Mouse (Mus musculus) heart, embryonic 12.5 days (tissue): ENCODE measurements around the gene Cfap57. TPM values are rescaled to one million over a fixed set of nuclear protein-coding genes. Genes with fewer than 3 reads are reported as not detected.

ENCODE experiments used
- ATAC-seq: fragments of 200-750 bp; cut with Nextera tagmentation; 2 replicates; pipeline ENCODE4 v1.8.0; 2017; ENCODE audit warnings: moderate TSS enrichment, moderate library complexity; ENCODE audit not compliant: insufficient number of reproducible peaks, low FRiP score
- H3K27ac ChIP-seq: fragments of 300-500 bp; sonication (generic); 2 replicates; pipeline ENCODE4 v1.5.1; 2016; ENCODE audit warnings: mild to moderate bottlenecking, moderate library complexity; ENCODE audit not compliant: poor library complexity, severe bottlenecking
- H3K27me3 ChIP-seq: fragments of 300-500 bp; sonication (generic); replicated peaks from 2 replicates; pipeline ENCODE4 v1.6.1; 2016; ENCODE audit warnings: mild to moderate bottlenecking, moderate library complexity
- H3K36me3 ChIP-seq: fragments of 300-500 bp; sonication (generic); 2 replicates; pipeline ENCODE4 v1.6.1; 2016; ENCODE audit warnings: mild to moderate bottlenecking, moderate library complexity
- H3K4me1 ChIP-seq: fragments of 300-500 bp; sonication (generic); replicated peaks from 2 replicates; pipeline ENCODE4 v1.6.1; 2016; ENCODE audit warnings: mild to moderate bottlenecking
- H3K4me2 ChIP-seq: fragments of 300-500 bp; sonication (generic); 2 replicates; pipeline ENCODE4 v1.6.1; 2016; ENCODE audit warnings: mild to moderate bottlenecking, moderate library complexity
- H3K4me3 ChIP-seq: fragments of 300-500 bp; sonication (generic); 2 replicates; pipeline ENCODE4 v1.5.1; 2016; ENCODE audit warnings: mild to moderate bottlenecking
- H3K9ac ChIP-seq: fragments of 300-500 bp; sonication (generic); 2 replicates; pipeline ENCODE4 v1.6.1; 2016; ENCODE audit warnings: mild to moderate bottlenecking, moderate library complexity
- H3K9me3 ChIP-seq: fragments of 300-500 bp; sonication (generic); replicated peaks from 2 replicates; pipeline ENCODE4 v1.6.1; 2016; ENCODE audit warnings: mild to moderate bottlenecking, moderate library complexity
- WGBS: fragments of 180-500 bp; shearing (Covaris S2); methylation state at CpG from one replicate; pipeline ENCODE4 v1.1.7; 2016; 5-methylcytosine and 5-hydroxymethylcytosine counted together
- polyA plus RNA-seq: library from polyadenylated mRNA; unstranded; fragments of >200 nt; fragmentation: Nextera tagmentation; extraction: Ambion mirVana; gene quantifications from 2 replicates; pipeline ENCODE4 v1.2.1, GENCODE M21; 2016

Cfap57 gene
- 0.76 and 0.80 TPM in 2 replicates for polyA plus RNA-seq

DNA sequence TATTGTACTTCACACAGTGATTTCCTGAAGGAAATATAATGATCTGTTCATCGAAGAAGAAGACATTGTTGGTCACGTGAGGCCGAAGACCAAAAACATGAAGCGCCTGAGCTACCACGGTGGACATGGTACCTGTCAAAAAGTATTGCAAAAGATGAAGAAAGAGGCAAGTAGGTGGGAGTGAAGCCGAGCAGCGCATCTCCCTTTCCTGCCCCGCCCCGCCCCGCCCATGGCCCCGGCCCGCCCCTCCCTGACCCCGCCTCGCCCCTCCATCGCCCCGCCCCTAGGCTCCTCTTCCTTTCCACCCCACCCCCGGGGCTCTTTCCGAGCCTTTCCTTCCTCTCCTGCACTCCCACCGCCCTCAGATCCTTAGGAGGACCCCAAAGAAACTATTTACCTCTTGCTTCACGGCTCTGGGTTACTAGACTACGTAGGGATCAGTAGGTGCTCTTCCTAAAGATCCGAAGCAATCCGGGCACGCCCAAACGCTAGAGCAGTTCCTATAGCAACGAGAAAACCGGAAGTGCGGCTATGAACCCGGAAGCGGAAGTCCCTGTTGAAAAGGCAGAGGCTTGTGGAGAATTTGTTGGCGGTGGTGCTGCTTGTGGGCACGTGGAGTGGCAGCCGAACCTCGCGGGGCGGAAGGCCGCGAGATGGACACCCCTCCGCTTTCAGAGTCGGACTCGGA is at the start of gene Cfap57, which contains the start of gene Ebna1bp2:
Cfap57 (minus strand) TSS at position 499 of the 688 bp plus-strand sequence.
Ebna1bp2 (plus strand) TSS at position 521 of the 688 bp plus-strand sequence.
- ATAC-seq = peak; percentile 93
- WGBS = under 1% methylated on average over 37 of the region's 41 CpGs
- H3K9me3 ChIP-seq = peaks cover 11% of the 10 kb centered on the region
- H3K4me2 ChIP-seq = peak within 1 kb of the TSS; percentile 94
- H3K27me3 ChIP-seq = no peaks in the 10 kb centered on the region
- peak within 1 kb of the TSS; percentile 69 for H3K4me3 ChIP-seq
- peak within 1 kb of the TSS; percentile 78 for H3K9ac ChIP-seq
- H3K36me3 ChIP-seq = peaks cover 28% of the 10 kb centered on the region
- H3K27ac ChIP-seq = no peak within 1 kb of the TSS
- peaks cover 10% of the 10 kb centered on the region for H3K4me1 ChIP-seq

DNA sequence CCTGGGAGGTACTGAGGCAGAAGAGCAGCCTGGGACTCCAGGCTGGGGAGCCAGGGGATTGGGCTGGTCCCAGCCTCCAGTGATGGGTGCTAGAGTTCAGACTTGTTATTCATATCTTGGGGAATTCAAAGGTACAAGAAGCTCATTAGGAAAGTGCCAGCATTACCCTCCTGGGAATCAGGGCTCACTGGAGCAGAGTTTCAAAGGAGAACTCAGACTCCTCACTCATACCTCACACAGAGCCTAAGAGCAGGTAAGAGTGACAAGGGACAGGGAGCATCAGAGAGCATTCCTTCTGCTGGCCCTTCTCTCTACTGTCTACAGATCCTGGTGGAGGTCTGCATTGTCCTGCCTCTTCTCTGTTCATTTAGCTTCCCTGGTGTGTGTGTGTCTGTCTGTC is 38.1 kb upstream of the Cfap57 start, which contains the start of gene Olfr62:
Olfr62 (plus strand) TSS at position 301 of the 400 bp plus-strand sequence.
- Histone ChIP-seq H3K27me3 (no peaks in the 10 kb centered on the region), H3K4me1 (no peaks in the 10 kb centered on the region), H3K9me3 (no peaks in the 10 kb centered on the region), H3K27ac (no peak within 1 kb of the TSS), H3K9ac (no peak within 1 kb of the TSS), H3K4me2 (no peak within 1 kb of the TSS), H3K4me3 (no peak within 1 kb of the TSS), H3K36me3 (no peaks in the 10 kb centered on the region)
- no peak for ATAC-seq

DNA sequence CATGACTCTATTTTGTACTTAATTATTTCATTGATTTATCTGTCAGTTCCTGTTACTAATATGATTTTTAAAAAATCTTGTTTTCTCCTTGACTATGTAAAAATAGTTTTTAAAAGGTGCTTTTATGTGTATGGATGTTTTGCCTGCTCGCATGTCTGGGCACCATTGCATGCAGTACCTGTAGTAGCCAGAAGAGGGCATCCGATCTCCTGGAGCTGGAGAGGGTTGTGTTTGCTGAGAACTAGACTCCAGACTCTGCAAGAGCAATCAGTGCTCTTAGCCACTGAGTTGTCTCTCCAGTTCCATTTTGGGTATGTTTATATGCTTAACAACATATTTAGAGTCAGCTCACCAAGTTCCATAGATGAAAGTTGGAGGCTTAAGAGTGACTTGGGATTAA is 24.7 kb upstream of the Cfap57 start:
- Histone ChIP-seq H3K4me1 (no peaks in the 10 kb centered on the region), H3K27ac (no peak overlapping the region), H3K9me3 (no peaks in the 10 kb centered on the region), H3K27me3 (0 out of 2 replicates have a peak, but pooled peaks cover 3% of the 10 kb centered on the region), H3K4me3 (no peak overlapping the region), H3K4me2 (no peak overlapping the region), H3K9ac (no peak overlapping the region), H3K36me3 (no peaks in the 10 kb centered on the region)
- no peak for ATAC-seq
- WGBS = 17% methylated on average over 2 of the region's 2 CpGs

DNA sequence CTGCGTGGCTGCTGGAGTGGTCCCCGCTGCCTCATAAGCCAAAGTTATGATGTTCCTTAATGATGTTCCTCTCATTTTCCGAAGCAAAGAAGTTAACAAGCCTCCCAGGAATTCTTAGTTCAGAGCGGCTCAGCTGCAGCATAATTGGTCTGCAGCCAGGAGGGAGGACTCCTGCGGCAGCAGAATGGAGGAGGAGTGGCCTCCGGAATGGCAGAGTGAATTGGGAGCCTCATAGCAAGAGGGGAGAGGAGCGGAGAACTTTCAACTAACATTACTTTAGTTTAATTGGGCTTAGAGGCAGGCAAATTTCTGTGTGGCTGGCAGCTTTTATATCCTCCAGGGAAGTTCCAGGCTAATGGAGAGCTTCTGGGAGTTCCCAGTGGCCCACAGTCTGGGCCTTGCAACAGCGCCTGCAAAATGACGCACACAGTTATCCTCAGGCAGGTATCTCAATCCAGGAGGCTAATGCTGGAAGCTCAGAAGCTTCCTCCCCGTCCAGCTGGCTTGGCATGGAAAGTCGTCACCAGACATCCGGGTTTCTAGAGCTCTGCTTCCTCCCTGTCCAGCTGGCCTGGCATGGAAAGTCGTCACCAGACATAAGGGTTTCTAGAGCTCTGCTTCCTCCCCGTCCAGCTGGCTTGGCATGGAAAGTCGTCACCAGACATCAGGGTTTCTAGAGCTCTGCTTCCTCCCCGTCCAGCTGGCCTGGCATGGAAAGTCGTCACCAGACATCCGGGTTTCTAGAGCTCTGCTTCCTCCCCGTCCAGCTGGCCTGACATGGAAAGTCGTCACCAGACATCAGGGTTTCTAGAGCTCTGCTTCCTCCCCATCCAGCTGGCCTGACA is 22.0 kb upstream of the Cfap57 start:
- no peaks in the 10 kb centered on the region for H3K9me3 ChIP-seq
- no peaks in the 10 kb centered on the region for H3K4me1 ChIP-seq
- 41% methylated on average over 20 of the region's 20 CpGs for WGBS
- H3K4me3 ChIP-seq = no peak overlapping the region
- no peak overlapping the region for H3K4me2 ChIP-seq
- 0 out of 2 replicates have a peak, but pooled peaks cover 3% of the 10 kb centered on the region for H3K27me3 ChIP-seq
- no peak overlapping the region for H3K9ac ChIP-seq
- no peak for ATAC-seq
- H3K27ac ChIP-seq = no peak overlapping the region
- no peaks in the 10 kb centered on the region for H3K36me3 ChIP-seq

DNA sequence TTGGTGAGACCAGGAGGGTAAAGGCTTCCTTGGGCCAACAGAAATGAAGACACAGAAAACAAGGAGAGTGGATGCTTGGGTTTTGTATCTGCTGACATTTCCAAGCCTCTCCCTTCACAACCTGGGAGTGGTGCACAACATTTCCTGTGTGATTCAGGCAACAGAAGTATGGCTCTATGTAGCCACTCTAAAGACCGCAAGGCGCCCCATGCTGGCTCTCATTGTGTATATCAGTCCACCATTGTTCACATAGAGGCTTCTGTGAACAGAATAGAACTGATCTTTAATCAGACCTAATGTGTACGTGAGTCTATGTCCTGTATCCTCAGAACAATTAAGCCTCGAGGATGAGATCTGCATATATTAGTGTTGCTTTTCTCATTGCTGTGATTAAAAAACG is 9.7 kb upstream of the Cfap57 start:
- Histone ChIP-seq H3K9ac (no peak overlapping the region), H3K4me3 (no peak overlapping the region), H3K4me2 (no peak overlapping the region), H3K27ac (no peak overlapping the region), H3K4me1 (no peaks in the 10 kb centered on the region), H3K27me3 (no peaks in the 10 kb centered on the region), H3K9me3 (no peaks in the 10 kb centered on the region), H3K36me3 (peaks cover 61% of the 10 kb centered on the region)
- no peak for ATAC-seq
- 92% methylated on average over 5 of the region's 5 CpGs for WGBS

DNA sequence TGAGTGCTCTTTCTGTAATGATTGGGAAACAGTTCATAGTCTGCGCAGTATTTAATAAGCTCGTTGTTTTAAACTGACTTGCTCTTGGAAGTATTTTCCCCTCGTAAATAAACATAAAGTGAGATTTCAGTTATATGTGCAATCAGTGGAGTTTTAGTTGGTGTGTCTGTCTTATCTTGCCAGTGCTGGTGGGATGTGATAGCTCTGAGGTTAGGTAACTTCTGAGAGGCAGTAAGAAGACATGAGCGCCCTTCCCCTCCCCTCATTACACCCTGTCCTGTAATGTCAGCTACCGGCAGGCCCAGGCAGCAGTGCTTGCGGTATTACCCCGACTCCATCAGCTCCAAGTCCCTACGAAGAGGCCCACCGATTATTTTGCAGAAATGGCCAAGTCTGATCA is 1.2 kb upstream of the Cfap57 start:
- Histone ChIP-seq H3K36me3 (peaks cover 41% of the 10 kb centered on the region), H3K27ac (no peak overlapping the region), H3K4me2 (peak overlapping the region; percentile 94), H3K4me1 (peaks cover 10% of the 10 kb centered on the region), H3K9ac (peak overlapping the region; percentile 78), H3K27me3 (no peaks in the 10 kb centered on the region), H3K4me3 (peak overlapping the region; percentile 69), H3K9me3 (peaks cover 7% of the 10 kb centered on the region)
- ATAC-seq = no peak
- 75% methylated on average over 9 of the region's 9 CpGs for WGBS

DNA sequence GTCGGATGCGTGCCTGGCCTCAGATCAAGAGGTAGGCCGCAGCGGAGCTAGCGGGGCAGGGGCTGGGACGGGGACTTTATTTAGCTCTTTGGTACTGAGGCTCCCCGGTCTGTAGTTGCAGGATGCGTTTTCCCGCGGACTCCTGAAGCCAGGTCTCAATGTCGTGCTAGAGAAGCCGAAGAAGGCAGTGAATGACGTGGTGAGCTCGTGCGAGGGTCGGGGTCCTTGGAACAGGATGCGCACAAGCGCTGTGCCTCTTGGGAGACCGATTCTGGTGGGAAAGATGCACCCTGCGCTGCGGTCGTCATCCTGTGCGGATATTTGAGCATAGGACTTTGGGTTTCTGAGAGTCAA is 367 bp upstream of the Cfap57 start:
- WGBS = under 1% methylated on average over 23 of the region's 23 CpGs
- H3K4me3 ChIP-seq = peak overlapping the region; percentile 69
- ATAC-seq = no peak; the same call in 1 of the 2 replicates
- peak overlapping the region; percentile 94 for H3K4me2 ChIP-seq
- no peaks in the 10 kb centered on the region for H3K27me3 ChIP-seq
- H3K4me1 ChIP-seq = peaks cover 10% of the 10 kb centered on the region
- peak overlapping the region; percentile 78 for H3K9ac ChIP-seq
- peaks cover 33% of the 10 kb centered on the region for H3K36me3 ChIP-seq
- H3K27ac ChIP-seq = no peak overlapping the region
- H3K9me3 ChIP-seq = peaks cover 11% of the 10 kb centered on the region

DNA sequence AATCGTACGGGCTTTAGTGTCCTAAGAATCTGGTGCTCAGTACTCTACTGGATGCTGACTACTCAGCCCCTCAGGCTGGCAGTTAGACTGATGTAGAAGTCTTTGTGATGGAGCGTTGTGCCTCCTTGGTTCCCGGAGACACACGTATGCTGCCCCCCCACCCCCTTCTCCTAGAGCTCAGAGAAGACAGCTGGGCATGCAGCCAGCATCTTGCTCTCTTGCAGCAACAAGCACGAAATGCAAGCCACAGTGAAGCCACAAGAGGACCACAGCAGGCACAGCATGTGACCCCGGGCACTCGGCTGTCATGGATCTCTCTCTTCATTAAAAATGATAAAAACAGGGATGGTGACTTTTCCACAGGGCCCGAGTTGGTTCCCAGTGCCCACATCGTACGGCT is 5.2 kb downstream of the Cfap57 start:
- 76% methylated on average over 11 of the region's 11 CpGs for WGBS
- Histone ChIP-seq H3K9me3 (peaks cover 11% of the 10 kb centered on the region), H3K9ac (no peak overlapping the region), H3K4me1 (no peaks in the 10 kb centered on the region), H3K27me3 (peaks cover 19% of the 10 kb centered on the region), H3K4me2 (no peak overlapping the region), H3K36me3 (no peaks in the 10 kb centered on the region), H3K4me3 (no peak overlapping the region), H3K27ac (no peak overlapping the region)
- ATAC-seq = no peak

DNA sequence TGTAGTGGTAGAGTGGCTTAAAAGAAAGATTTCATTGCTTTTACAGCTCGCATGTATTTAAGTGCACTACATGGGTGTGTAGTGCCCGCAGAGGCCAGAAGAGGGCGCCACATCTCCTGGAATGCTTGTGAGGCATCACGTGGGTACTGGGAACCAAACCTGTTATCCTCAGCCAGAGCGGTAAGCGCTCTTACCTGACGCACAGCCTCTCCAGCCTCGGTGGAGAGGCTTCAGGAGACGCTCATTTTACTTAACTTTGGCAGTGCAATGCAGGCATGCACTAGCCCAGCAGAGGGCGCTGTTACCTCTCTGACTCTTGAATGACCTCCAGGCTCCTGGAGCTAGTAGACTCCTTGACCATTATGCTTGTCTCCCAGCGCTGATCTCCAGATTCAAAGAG is 8.0 kb downstream of the Cfap57 start:
- 22% methylated on average over 11 of the region's 11 CpGs for WGBS

DNA sequence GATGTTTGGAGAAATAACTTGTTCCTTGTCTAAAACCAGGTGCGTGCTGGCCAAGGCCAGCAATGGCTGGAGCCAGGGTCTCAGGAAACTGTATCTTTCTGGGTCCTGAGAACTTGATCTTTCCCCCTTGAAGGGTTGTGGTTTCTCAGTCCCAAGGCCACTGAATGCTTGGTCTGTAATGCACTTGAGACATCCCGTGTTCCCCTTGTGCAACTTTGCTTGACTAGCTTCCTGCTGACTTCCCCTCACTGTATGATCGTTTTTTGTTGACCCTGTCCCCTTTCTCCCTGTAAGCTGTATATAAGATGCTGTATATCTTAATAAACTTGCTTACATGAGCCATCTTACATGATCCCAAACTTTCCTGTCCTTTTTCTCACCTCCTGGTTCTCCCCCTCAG is 10.7 kb downstream of the Cfap57 start:
- peaks cover 53% of the 10 kb centered on the region for H3K27me3 ChIP-seq
- no peaks in the 10 kb centered on the region for H3K9me3 ChIP-seq
- no peak overlapping the region for H3K9ac ChIP-seq
- WGBS = 66% methylated on average over 3 of the region's 3 CpGs
- no peak overlapping the region for H3K27ac ChIP-seq
- ATAC-seq = no peak
- H3K4me3 ChIP-seq = no peak overlapping the region
- no peak overlapping the region for H3K4me2 ChIP-seq
- H3K4me1 ChIP-seq = no peaks in the 10 kb centered on the region
- no peaks in the 10 kb centered on the region for H3K36me3 ChIP-seq

More for the DNA sequence above, 8.0 kb downstream of the Cfap57 start:
- Histone ChIP-seq H3K9ac (no peak overlapping the region), H3K27me3 (peaks cover 40% of the 10 kb centered on the region), H3K27ac (no peak overlapping the region), H3K4me2 (no peak overlapping the region), H3K4me1 (no peaks in the 10 kb centered on the region), H3K9me3 (peaks cover 8% of the 10 kb centered on the region; the same call in 1 of the 2 replicates), H3K4me3 (no peak overlapping the region), H3K36me3 (no peaks in the 10 kb centered on the region)
- ATAC-seq = no peak

DNA sequence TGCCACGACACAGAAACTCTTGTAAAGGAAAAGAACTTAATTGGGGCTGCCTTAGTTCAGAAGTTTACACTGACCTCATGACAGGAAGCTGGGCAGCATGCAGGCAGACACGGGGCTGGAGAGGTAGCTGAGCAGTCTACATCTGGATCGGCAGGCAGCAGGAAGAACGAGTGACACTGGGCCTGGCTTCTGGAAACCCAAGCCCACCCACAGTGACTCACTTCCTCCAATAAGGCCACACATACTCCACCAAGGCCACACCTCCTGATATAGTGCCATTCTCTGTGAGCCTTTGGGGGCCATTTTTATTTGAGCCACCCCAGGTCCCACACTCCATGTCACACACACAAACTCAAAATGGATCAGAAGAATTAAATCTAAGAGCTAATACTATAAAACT is 16.5 kb downstream of the Cfap57 start:
- H3K9me3 ChIP-seq = no peaks in the 10 kb centered on the region
- no peak overlapping the region for H3K9ac ChIP-seq
- H3K36me3 ChIP-seq = no peaks in the 10 kb centered on the region
- H3K4me2 ChIP-seq = no peak overlapping the region
- 40% methylated on average over 4 of the region's 4 CpGs for WGBS
- peaks cover 22% of the 10 kb centered on the region; the same call in 1 of the 2 replicates for H3K27me3 ChIP-seq
- H3K4me1 ChIP-seq = no peaks in the 10 kb centered on the region
- ATAC-seq = no peak
- H3K27ac ChIP-seq = no peak overlapping the region
- no peak overlapping the region for H3K4me3 ChIP-seq
